Mouse (Mus musculus) adipocyte (in vitro differentiated cells): ENCODE data around the gene Spock1.
"Not testable (repeated sequence)": the region's sequence is repeated elsewhere in the genome, so short reads cannot be mapped to it uniquely, and the experiment has no call there.

Experiments
- DNase-seq: peaks from one replicate; pipeline ENCODE4 v3.0.0-alpha.2; 2016; ENCODE audit warnings: low spot score

Gene Spock1

DNA sequence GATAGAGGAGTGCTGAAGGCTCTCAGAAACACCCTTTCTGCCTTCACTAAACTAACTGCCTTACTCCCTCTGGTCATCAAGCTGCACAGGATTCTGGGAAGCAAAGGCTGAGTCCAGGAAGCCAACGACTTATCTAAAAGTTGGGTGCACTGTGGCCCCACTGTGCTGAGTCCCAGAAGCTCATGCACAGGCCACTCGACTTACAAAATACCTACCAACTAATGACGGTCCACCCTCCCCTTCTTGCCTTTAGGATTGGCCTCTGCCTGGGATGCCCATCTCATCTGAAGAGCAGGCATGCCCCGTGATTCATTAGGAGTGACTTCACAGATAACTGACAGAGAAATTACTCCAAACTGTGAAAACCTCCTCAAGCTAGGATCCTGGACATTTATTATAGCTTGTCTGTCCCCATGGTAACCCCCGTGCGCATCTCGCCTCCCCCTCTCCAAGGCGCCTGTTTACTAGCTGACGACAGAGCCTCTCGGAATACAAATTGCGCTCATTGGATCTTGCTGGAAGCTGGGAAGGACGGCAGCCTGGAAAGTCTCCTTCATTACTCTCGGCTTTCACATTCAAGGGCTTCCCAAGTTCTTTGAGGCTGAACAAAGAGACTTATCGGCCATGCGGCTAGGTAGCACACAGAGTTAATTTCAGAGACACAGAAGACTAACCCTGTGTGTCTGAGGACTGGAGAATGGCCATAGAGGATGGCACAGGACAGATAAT, 312.9 kb downstream of the Spock1 start:
- no peak for DNase-seq

DNA sequence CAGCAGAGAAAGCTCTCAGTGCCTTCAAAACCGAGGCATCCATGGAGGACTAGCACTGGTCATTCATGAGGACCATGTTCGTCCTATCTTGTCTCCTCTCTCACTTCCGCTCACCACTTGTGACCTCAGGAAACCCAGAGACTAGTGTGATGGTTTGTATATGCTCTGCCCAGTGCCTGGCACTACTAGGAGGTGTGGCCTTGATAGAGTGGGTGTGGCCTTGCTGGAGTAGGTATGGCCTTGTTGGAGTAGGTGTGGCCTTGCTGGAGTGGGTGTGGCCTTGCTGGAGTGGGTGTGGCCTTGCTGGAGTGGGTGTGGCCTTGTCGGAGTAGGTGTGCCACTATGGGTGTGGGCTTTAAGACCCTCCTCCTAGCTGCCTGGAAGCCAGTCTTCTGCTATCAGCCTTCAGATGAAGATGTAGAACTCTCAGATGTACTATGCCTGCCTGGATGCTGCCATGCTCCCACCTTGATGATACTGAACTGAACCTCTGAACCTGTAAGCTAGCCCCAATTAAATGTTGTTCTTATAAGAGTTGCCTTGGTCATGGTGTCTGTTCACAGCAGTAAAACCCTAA, 318.7 kb downstream of the Spock1 start:
- DNase-seq: not testable (repeated sequence)

DNA sequence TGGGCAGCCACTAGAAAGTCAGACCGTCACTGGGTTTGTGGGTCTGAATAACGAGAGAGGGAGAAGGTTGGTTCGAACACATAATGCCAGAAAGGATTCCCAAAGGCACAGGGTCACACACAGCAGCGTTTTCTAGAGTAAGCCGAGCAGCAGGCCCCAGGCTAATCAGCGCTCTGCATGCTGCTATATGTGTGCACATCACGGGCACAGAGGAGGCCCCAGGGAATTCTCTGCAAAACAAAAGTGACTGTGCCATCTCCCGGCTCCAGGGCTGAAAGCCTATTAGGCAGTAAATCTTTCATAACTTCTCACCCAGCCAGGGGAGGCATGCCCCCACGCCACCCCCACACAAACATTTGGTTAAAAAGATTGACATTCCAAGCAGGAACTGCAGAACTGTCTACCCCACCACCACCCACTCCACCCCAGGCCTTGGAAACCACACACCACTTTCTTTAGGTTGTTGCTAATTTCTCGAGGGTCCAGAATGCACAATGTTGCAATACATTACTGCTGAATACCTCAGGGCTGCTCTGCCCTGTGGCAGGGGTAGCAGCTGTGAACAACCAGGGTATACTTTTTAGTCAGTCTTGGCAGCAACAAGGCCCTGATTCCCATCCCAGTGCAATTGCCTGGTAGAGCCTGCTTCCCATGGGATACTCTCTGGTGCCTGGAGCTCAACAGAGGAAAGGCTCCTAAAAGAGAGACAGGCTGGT, 319.4 kb downstream of the Spock1 start:
- no peak for DNase-seq

DNA sequence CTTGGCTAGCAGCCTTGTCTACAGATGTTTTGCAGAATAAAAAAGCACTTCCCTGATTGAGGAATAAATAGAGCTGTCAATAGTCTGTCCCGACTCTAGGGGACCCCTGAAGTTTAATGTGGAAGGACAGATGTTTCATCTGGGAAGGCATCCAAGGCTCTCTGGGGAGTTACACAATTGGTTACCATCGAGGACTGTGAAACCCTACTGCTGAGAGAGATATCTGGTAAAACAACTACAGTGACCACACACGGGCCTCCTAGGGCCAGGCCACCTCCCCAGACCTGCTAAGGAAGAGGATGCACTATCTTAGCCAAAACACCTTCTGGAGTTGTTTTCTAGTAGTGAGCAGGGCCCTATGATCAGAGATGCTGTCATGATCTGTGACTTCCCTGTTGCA, 323.0 kb downstream of the Spock1 start:
- no peak for DNase-seq

DNA sequence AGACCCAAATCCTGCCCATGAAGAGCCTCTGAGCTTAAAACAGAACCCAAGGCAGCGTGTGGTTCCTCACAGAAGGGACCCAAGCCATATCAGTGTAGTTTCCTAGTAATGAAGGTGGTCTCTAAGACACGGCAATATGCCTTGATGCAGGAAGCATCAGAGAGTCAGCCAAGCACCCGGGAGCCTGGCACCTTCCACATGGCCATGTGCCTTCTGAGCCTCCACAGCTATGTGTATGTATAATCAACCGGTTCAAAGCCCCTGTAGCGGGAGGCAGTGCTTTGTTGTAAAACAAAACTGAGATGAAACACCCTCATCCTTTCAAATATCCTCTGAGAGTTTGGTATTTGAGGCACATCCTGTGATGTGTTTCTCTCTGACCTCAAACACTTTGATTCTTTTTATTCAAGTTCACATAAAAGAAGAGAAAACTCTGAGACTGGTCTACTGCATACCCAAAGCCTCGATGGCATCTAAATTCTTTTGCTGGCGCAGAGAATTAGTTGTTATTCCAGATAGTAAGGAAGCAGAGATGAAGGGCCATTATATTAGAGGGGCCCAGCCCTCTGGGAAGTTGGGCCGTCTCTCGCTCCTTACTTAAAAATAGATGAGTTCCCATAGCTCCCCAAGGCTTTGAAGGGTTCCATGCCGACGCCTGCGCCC, 325.7 kb downstream of the Spock1 start:
- no peak for DNase-seq

DNA sequence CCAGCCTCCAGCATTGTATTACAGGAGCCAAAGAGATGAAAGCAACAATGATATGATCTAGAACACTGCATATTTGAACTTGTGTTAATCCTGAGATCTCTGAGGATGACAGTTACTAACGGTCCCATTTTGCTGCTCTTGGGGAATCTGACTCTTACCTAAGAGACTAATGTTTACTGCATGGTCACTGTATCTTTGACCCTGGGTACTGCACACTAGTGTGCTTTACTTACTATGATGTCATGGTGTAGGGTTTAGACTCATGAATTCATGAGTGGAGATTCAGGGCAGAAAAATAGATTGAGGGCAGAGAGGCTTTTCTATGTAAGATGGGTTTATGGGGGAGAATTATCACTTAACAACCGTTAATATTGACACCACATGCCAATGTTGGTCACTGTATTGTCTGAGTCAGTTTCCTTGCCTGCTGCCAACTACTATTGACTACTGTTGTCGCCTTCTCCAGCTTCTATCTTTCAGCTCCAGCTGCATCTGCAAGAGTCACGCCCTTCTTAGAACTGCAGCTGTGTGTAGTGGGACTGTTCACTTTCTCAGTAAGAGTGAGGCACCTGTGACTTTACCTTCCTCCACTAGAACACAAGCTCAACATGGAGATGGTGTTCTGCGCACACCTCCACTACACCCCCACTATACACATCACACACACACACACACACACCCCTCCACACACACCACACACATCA, 330.4 kb downstream of the Spock1 start:
- no peak for DNase-seq

DNA sequence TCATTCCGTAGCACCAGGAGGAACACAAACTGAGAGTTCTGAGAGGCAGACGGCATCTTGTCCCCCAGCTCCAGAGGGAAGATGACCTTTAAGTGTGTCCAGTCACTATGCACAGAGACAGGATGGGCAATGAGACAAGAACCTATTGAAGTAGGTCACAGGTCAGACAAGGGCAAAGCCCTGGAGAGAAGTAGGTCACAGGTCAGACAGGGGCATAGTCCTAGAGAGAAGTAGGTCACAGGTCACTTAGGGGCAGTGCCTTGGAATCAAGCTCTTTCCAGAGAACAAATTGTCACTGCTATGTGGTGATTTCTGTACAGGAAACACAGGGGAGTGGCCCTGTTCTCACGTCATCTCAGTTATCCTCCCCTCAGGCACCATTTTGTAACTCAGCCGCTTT, 334.6 kb downstream of the Spock1 start:
- DNase-seq: no peak

DNA sequence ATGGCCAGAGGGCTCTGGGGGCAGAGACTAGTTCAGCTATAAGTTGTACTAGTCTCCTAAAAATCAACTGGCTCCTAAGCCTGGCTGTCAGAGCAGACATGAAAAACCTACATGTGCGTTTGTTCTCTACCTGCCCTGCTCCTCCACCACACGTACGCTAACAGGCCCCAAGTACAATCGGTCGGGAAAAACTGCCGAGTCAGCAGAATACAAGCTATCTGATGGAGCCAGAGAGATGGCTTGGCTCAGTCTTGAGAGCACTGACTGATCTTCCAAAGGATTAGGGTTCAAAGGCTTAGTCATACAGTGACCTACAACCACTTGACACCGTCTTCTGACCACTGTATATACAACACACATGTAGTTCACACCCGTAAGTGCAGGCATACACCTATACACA, 339.7 kb downstream of the Spock1 start:
- DNase-seq: no peak

DNA sequence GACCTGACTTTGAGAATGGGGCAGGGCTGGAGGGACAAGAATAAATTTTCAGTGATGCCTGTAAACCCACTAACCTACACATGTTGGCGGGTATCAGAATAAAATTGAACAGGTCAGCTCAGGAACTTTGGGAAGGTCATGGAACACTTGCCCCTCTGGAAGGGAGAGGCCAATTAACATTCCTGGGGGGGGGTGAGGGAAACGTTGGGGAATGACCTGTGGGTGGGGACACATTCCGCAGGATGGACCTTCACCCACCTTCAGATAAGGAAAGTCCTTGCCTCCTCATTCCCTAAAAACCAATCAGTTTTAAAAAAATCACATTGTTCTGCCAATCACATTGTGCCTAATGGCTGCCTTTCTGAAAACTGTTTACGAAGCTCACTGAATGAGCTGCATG, 352.9 kb downstream of the Spock1 start:
- no peak for DNase-seq

DNA sequence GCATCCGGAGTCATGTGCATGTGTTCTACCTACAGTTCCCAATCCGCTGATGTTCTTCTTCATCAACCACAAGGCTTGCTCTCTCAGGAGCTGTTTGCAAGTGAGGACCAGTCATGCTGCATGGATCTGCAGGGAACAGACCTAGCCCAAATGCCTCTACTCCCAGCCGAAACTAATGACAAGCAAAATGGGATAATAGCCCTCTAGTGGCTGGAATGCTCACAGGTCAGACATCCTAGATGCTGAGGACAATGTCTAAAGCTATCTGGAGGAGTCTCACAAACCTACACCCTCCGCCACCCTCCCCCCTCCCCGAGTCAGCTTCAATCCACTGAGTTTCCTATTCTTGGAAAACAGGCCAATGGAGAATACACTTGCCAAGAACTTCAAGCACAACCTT, 358.4 kb downstream of the Spock1 start:
- no peak for DNase-seq

DNA sequence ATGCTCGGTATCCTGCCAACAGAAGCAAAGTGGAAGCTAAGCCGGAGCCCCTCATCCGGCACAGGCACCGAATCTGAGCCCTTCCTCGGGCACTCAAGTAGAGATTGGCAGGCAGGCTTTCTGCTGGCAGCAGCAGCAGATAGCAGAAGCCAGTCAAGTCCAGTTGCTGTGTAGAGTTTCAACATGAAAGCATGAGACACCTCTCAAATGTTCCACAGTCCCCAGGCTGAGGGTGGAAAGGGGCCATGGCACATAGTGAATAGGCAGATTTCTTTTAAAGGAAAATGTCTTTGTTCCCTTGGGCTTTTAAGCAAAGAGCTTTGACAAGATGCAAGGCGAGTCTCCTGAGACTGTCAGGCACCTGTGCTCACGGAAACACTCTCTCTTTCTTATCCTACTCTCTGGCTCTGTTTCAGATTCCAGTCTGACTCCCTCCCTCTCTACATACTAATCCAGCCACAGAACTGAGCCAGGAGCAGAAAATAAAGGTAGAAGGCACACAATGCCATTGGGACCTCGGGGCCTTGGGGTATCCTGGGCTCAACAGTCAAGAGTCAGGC, 371.1 kb downstream of the Spock1 start:
- DNase-seq: no peak

DNA sequence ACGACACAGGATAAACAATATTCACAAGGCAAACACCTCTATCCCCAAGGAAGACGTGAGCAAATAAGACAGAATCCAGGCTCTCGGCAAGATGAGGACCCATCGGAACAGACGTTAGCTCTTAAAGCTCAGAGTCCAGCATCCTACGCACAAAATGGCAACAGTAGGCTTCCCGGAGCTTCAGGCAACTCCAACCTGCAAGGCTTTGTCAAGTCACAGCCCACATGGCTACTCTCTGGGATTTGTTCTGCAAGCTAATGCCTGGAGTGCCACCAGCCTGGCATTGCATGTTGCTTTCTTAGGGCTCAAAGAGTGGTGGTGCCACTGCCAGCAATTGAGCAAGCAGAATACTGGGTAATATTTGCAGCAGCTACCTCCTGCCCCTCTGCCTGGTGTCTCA, 373.8 kb downstream of the Spock1 start:
- no peak for DNase-seq

DNA sequence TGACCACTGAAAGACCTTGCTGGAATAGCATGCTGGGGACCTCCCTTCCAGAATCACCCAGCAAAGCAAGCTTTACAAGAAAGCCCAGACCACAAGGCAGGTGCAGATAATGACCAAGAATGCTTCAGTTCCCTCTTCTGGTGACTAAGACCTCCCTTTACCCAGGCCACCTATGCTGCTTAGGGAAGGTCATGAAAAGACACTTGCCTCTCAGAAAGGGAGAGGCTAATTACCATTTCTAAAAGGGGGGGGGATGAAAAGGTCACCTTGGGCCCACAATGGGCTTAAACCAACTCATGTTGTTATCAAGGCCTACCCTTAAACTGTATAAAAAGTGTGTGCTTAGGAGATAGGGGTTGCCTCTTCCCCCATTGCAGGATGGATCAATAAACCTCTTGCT, 382.2 kb downstream of the Spock1 start:
- DNase-seq: no peak

DNA sequence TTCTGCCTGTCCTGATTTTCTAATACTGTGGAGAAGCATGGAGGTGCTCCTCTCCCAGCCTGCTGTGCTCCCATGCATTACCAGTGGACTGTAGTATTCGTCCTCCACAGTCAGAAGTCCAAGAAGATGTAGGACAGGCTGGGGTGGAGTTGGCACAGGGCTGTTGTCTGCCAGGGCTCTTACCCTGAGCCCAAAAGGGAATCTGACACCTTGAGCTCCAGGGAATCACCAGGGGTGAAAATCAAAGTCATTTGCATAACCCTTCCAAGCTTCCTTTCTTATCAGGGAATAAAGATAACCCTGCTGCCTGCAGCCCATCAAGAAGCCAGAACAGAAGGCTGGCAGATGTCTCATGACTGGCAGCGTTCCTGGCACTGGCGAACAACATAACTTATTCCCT, 383.6 kb downstream of the Spock1 start:
- no peak for DNase-seq

DNA sequence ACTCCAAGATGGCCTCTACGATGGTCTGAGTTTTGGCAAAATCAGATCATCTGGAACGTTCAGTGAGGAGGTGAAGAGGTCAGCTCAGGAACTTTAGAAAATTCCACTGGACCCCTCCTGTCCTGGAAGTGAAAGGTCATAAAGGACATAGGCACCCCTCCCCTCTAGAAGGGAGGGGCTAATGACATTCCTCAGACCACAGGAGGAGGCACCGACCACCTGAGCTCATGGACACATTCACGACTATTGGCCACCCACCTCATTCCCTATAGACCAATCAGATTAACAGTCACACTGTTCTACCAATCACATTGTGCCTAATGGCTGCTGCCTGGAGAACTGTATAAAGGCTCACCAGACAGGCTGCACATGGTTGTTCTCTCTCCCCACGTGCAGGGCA, 384.8 kb downstream of the Spock1 start:
- DNase-seq: no peak

DNA sequence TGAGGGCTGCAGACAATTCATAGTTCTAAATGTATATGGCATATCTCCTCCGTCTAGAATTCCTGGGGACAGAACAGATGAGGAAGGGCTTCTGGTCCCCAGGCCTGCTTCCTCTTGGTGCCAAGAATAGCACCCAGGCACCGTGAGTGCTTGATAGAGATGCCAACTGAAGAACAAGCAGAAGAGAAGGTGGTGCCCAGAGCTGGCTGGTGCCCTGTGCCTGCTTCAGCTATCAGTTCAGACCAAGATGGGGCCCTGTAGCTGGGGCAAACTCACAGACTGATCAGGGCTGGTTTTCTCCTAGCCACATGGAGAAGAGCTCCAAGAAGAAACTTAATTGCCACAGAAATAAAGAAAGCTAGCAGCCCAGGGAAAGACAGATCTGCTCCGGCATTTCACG, 385.8 kb downstream of the Spock1 start:
- DNase-seq: no peak

DNA sequence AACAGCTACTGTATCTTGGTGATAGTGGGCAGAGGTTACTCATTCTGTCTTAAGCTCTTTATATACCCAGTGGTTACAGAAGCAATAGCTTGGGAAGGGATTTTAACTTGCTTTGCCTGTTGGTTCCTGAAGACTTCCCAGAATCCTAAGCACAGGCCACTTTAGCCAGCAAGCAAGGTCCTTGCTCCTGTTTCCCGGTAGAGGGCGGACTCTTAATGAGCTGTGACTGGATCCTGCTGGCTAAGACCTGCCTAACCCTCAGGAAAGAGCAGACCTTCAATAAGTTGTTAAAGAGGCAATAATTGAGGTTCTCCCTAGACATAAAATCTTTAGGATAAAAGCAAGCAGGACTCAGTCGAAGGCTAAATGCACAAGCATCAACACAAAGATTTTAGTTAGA, 387.0 kb downstream of the Spock1 start:
- DNase-seq: no peak

DNA sequence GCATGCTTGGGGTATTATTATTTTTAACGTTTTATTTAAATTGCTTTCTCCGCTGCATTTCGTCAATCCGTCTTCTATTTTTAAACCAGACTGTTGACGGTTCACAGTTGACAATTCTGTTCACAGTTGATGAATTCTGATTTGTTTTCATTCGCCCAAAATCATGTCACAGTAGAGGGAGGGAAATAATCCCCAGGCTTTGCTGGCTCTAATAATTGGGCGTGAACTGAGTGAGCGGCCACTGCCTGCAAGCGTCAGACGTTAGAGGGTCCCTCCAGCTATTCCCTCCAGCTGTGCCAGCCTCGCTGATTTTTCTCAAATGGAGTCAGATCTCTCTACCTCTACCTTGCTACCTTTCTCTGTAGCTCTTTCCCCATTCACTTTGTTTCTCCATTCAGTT, 388.3 kb downstream of the Spock1 start:
- no peak for DNase-seq

DNA sequence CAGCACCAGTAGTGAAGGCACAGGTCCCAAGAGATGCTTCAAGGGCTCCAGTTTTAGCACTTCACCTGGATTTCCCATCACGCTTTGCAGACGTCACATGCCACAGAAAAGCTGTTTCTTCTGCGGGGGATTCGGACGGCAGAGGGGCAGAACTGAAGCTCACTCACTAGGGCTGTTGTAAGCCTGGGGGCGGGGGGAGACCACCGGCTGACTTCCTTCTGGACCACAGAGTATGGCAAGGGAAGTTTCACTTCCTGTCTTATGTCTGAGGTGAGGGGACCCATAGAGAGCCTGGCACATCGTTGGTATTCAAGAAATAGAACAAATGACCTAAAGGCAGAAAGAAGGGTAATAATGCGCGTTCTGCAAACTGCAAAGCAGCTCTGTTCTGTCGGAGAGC, 392.4 kb downstream of the Spock1 start:
- no peak for DNase-seq

DNA sequence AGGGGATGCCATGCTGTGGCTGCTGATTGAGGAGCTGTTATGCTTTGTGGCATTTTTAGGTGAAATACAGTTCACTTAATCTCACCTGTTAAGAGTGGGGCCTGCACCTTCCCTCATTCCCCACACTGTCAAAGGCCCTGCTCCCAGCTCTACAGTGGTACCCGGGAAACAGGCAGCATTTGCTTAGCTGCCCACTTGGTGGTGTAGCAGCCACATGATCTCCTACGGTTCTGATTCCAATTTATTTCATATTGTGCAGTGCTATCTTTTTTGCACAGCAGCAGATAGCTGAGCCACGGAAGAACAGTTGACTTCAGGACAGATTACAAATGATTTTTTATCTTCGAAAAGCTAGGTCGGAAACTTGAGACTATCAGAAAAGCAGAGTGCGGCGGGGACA, 406.6 kb downstream of the Spock1 start:
- no peak for DNase-seq

DNA sequence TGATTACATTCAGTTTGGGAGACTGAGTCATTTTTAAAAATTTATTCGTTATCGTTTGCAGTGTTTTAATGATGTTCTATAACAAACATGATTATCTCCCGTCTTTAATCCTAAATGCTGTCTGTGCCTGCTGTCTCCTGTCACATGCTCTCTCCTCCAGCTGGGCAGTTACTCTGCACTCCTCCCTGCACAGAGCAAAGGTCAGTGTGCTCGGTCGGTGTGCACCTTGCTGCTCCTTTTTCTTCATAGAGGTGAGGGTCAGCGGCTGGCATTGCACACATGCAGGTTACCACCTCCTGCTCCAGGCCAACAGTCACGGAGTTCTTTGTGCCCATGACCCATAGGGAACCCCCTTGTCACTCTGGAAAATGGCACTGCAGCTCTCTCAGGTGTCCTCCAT, 411.4 kb downstream of the Spock1 start:
- no peak for DNase-seq

DNA sequence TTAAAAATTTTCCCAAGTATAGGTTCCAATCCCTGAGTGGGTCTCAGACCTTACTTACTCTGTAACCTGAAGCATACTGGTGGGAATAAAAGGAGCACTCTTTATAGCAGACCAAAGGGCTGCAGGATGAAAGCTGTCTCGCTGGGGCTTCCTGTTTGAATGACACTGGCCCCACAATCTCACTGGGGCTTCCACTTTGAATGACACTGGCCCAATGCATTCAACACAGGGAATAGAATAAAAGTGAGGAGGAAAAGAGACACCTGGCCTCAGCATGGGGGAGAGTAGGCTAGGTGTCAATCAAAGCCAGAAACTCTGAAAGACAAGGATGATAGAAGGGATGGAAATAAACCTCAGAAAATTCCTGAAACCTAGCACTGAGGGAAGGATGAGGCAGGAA, 413.3 kb downstream of the Spock1 start:
- DNase-seq: no peak
